Mouse (Mus musculus): ENCODE results near the gene Tcf3. TPM values are rescaled to one million over a fixed set of nuclear protein-coding genes. Genes with fewer than 3 reads are reported as not detected.

Gene Tcf3
- polyA plus RNA-seq, 1 experiment, result 341 TPM

DNA sequence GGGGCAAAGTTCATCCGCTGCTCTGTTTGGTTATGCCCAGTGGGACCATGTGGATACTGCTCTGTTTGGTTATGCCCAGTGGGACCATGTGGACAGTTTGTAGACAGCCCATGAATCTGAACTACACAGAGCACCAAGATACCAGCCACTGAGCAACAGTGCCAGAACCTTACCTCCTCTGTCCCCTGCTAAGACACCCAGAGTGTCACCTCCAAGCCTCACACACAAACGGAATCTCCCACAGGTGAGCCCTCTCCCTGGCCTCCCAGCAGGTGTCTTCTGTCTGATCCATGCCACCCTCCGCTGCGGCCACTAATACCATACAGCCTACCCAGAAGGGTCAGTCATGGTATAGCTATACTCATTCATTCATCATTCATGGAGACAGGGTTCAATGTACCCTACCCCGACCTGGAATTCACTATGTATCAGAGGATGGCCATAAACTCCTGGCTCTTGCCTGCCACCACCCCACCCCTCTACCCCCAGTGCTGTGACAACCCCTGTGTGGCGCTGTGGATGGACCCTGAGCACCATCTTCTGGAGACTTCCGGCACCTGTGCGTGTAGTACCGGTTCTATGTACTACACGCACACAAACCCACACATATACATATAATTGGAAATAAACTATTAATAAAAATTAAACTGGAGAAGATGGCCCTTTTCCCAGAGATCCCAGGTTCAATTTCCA, 27.8 kb downstream of the Tcf3 start:
- peak; percentile 38 for DNase-seq
- Histone ChIP-seq H3K4me3 (ENCODE audit: control insufficient read depth, insufficient read depth, low read length) (no peak overlapping the region), H3K36me3 (ENCODE audit: control insufficient read depth, insufficient read depth, low read length) (no peaks in the 10 kb centered on the region; the same call in 1 of the 2 replicates), H3K27me3 (ENCODE audit: control insufficient read depth, insufficient read depth, low read length) (no peaks in the 10 kb centered on the region), H3K4me1 (replicated peaks; ENCODE audit: control insufficient read depth, insufficient read depth, low read length) (peaks cover 18% of the 10 kb centered on the region), H3K27ac (ENCODE audit: control insufficient read depth, insufficient read depth, low read length) (no peak overlapping the region)
- 41% methylated on average over 10 of the region's 10 CpGs for WGBS
- no peak for TF ChIP-seq POLR2A (IDR thresholded peaks at IDR 0.05; ENCODE audit: control insufficient read depth, extremely low read depth, insufficient read depth, low read length, poor library complexity)
- TF ChIP-seq CTCF (IDR thresholded peaks at IDR 0.05; ENCODE audit: borderline replicate concordance, control insufficient read depth, extremely low read depth, insufficient read depth, low read length, poor library complexity), result 0 out of 2 replicates have a peak, but pooled peaks have one; percentile 42

DNA sequence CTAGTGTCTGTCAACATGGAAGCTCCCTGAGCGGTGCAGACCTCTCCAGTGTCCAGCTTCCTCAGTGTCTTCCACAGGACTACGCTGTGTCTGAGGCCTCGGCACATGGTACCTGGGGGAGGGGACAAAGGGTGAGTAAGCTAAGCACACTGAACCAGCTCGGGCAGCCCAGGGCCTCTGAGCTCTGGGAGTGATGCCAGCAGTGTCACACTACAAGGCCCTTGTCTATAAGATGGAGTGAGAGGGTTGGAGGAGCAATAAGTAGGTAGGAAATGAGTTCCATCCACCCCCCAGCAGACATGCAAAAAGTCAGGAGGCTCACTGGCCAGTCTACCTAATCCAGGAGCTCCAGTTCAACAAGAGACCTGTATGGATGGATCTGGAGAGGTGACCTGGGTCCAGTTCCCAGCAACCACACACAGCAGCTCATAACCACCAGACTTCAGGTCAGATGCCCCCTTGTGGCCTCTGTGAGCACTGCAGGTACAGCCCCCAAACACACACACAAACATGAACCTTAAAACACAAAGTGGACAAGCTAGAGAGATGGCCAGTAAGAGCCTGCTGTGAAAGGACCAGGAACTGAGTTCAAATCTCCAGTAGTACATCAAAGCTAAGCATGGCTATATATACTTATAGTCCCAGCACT, 30.3 kb downstream of the Tcf3 start:
- Histone ChIP-seq H3K4me3 (ENCODE audit: control insufficient read depth, insufficient read depth, low read length) (no peak overlapping the region), H3K27ac (ENCODE audit: control insufficient read depth, insufficient read depth, low read length) (no peak overlapping the region), H3K27me3 (ENCODE audit: control insufficient read depth, insufficient read depth, low read length) (no peaks in the 10 kb centered on the region), H3K36me3 (ENCODE audit: control insufficient read depth, insufficient read depth, low read length) (no peaks in the 10 kb centered on the region; the same call in 1 of the 2 replicates), H3K4me1 (replicated peaks; ENCODE audit: control insufficient read depth, insufficient read depth, low read length) (peaks cover 25% of the 10 kb centered on the region)
- DNase-seq, result peak; percentile 40
- TF ChIP-seq POLR2A (IDR thresholded peaks at IDR 0.05; ENCODE audit: control insufficient read depth, extremely low read depth, insufficient read depth, low read length, poor library complexity) (no peak), CTCF (IDR thresholded peaks at IDR 0.05; ENCODE audit: borderline replicate concordance, control insufficient read depth, extremely low read depth, insufficient read depth, low read length, poor library complexity) (peak; percentile 63; the same call in 1 of the 2 replicates)
- WGBS, result 95% methylated on average over 4 of the region's 4 CpGs

DNA sequence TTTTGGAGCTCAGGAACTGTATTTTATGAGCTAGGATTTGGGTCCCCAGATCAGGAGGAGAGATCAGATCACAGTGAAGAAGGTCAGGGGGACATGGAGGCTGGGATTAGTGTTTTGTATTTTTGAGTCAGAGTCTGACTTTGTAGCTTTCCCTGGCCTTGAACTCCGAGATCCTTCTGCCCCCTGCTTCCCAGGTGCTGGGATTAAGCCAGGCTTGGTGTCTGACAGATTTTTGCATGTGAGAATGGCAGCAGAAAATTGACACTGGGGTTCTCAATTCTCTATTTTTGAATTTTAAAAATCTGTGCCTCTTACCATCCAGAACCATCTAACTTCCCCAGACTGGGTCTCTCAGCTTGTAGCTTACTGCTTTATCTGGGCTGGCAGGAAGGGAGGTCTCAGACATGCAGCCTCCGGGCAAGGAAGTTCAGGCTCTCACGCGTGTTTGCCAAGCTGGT, 32.7 kb downstream of the Tcf3 start:
- Histone ChIP-seq H3K27ac (ENCODE audit: control insufficient read depth, insufficient read depth, low read length) (peak overlapping the region; percentile 30), H3K4me1 (replicated peaks; ENCODE audit: control insufficient read depth, insufficient read depth, low read length) (peaks cover 25% of the 10 kb centered on the region), H3K27me3 (ENCODE audit: control insufficient read depth, insufficient read depth, low read length) (no peaks in the 10 kb centered on the region), H3K36me3 (ENCODE audit: control insufficient read depth, insufficient read depth, low read length) (no peaks in the 10 kb centered on the region; the same call in 1 of the 2 replicates), H3K4me3 (ENCODE audit: control insufficient read depth, insufficient read depth, low read length) (no peak overlapping the region)
- no peak for DNase-seq
- TF ChIP-seq CTCF (IDR thresholded peaks at IDR 0.05; ENCODE audit: borderline replicate concordance, control insufficient read depth, extremely low read depth, insufficient read depth, low read length, poor library complexity) (no peak), POLR2A (IDR thresholded peaks at IDR 0.05; ENCODE audit: control insufficient read depth, extremely low read depth, insufficient read depth, low read length, poor library complexity) (no peak)
- WGBS, result 91% methylated on average over 4 of the region's 4 CpGs

DNA sequence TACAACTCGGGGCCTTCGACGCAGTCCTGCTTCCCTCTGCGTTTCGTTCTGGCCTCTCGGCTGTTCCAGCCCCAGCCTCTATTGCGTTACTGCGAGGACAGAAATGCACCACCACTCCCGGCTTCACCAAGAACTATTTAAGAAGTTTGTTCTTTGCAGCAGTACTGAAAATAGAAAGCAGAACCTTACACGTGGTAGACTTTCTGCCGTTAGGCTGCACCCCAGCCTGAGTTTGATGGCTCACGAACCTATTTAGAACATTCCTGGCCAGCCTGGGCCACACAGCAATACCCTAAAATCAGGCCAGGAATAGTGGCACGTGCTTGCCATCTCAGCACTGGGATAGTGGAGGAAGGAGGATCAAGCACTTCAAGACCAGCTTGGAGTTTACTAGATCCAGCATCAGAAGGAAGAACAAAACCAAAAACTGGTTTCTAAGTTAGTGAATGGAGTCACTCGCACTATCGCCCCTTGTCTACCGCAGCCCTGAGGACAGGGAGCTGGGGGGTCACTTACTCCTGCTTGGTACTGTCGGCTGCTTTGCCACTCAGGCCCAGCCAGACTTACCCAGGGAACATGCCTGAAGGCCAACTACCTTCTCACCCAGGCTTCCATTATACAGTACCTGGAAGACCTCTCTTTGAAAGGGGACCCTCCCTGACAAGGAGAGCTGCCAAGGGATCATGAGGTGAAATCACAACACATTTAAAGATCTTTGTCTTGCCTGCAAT, 33.3 kb downstream of the Tcf3 start:
- Histone ChIP-seq H3K36me3 (ENCODE audit: control insufficient read depth, insufficient read depth, low read length) (peaks cover 3% of the 10 kb centered on the region; the same call in 1 of the 2 replicates), H3K27ac (ENCODE audit: control insufficient read depth, insufficient read depth, low read length) (peak overlapping the region; percentile 83), H3K27me3 (ENCODE audit: control insufficient read depth, insufficient read depth, low read length) (no peaks in the 10 kb centered on the region), H3K4me3 (ENCODE audit: control insufficient read depth, insufficient read depth, low read length) (peak overlapping the region; percentile 39), H3K4me1 (replicated peaks; ENCODE audit: control insufficient read depth, insufficient read depth, low read length) (peaks cover 19% of the 10 kb centered on the region)
- peak; percentile 25 for DNase-seq
- no peak for TF ChIP-seq CTCF (IDR thresholded peaks at IDR 0.05; ENCODE audit: borderline replicate concordance, control insufficient read depth, extremely low read depth, insufficient read depth, low read length, poor library complexity)
- TF ChIP-seq POLR2A (IDR thresholded peaks at IDR 0.05; ENCODE audit: control insufficient read depth, extremely low read depth, insufficient read depth, low read length, poor library complexity), result no peak
- 13% methylated on average over 17 of the region's 17 CpGs for WGBS

DNA sequence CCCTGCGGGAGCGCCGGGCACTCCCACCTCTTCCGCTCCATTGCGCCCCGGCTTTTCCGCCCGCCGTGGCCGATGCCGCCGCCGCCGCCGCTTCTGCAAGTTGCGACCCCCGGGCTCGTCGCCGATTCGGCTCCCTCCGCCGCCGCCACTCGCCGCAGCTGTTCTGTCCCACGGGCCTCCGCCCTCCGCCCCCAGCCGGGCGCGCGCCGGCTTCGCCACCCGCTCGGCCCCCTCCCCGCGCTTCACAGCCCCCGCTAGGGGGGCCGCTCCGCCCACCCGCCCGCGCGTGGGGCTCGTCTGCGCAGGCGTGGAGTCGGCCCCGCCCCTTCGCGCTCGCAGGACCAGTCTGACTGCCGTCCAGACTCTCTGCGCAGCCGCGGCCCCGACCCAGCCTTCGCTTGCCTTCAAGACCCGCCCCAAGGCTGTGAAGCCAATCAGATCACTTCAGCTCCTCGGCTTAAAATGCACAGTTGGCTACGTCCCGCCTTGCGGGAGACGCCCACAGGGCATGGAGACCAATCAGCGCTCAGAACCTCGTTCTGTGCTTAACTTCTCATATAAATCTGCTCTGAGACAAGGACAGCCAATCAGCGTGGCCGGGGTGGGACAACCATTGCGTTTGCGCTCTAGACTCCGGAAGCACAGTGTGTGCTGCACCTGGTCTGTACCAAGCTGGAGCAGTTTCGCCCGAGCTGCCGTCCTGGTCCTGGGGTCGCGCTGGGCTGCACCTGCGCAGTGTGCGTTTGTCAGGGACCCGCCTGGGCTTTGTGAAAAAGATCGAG, 34.1 kb downstream of the Tcf3 start, which contains the start of gene Mbd3:
Mbd3 (minus strand) TSS at position 360 of the 782 bp plus-strand sequence.
- H3K4me3 ChIP-seq (ENCODE audit: control insufficient read depth, insufficient read depth, low read length), result peak within 1 kb of the TSS; percentile 52
- peak within 1 kb of the TSS; percentile 83 for H3K27ac ChIP-seq (ENCODE audit: control insufficient read depth, insufficient read depth, low read length)
- DNase-seq, result peak; percentile 100
- under 1% methylated on average over 82 of the region's 82 CpGs for WGBS
- TF ChIP-seq POLR2A (IDR thresholded peaks at IDR 0.05; ENCODE audit: control insufficient read depth, extremely low read depth, insufficient read depth, low read length, poor library complexity) (peak; percentile 93), CTCF (IDR thresholded peaks at IDR 0.05; ENCODE audit: borderline replicate concordance, control insufficient read depth, extremely low read depth, insufficient read depth, low read length, poor library complexity) (0 out of 2 replicates have a peak, but pooled peaks have one; percentile 60)
- no peaks in the 10 kb centered on the region for H3K27me3 ChIP-seq (ENCODE audit: control insufficient read depth, insufficient read depth, low read length)
- peaks cover 18% of the 10 kb centered on the region for H3K4me1 ChIP-seq (replicated peaks; ENCODE audit: control insufficient read depth, insufficient read depth, low read length)
- H3K36me3 ChIP-seq (ENCODE audit: control insufficient read depth, insufficient read depth, low read length), result peaks cover 7% of the 10 kb centered on the region; the same call in 1 of the 2 replicates

All from thymus, adult 2 months (tissue).